Comparison of ENCODE assay signal across 10 mouse cellular contexts in the genomic region with DNA sequence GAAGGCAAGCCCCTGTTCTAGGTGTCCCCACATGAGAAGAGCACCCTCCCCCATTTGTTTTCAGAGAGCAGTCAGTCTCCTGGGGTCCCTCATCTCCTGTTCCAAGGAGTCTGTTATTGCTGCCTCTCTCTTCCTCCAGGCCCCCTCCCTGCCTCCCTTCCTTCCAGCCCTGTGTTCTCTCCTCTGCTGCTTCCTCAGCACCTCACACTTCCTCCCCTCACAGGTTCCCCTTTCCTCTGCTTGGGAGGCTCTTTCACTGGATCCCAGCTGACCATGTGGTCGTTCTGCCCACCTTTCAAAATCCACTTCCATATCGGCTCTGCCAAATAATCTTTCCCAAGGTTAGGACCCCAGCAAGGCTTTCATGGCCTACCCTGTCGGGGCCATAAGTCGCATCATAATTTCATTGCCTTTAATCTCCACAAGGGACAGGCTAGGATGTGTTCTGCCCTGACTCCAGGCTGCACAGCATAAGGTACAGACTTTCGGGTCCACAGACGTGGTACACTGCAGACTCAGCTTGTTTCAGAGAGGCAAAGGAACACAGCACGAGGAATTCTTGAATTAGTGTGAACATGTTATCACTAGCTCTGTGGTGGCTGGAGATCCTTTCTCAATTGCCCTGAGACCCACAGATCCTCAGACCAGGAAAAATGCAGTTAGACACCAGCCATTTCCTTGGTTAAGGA. TPM values are rescaled to one million over a fixed set of nuclear protein-coding genes. Genes with fewer than 3 reads are reported as not detected.
A peak's percentile ranks its signal among the peaks of the same experiment; 100 is the strongest.
DNase-seq lines count a peak whose midpoint lies in the region; ATAC-seq and TF ChIP-seq lines count a peak whose summit lies in the region.
"Had no signal": no experiment of that assay in that cellular context is flagged by ENCODE, and none has a peak within 500 bp of the region (broad histone marks: within the 10 kb centered on the region; RNA-seq: fewer than 3 reads in every experiment).

No protein-coding gene starts in this region.

- no peak overlapping the region for H3K4me2 ChIP-seq in heart, postnatal 0 days (ENCODE audit: low read depth, low read length)

- no peak overlapping the region for H3K4me3 ChIP-seq in left cerebral cortex, adult 2 months
- H3K4me3 ChIP-seq in heart, postnatal 0 days (ENCODE audit: low read depth, low read length) = no peak overlapping the region

- no peak overlapping the region for H3K9ac ChIP-seq in heart, postnatal 0 days (replicated peaks; ENCODE audit: low read depth, low read length)

- ATAC-seq in heart, postnatal 0 days (ENCODE audit: insufficient read depth, low read depth) = 0 out of 2 replicates have a peak, but pooled peaks have one; percentile 25
- ATAC-seq in megakaryocyte progenitor cell, adult 5-6 weeks (replicated peaks; ENCODE audit: poor library complexity) = peak; percentile 16; the same call in 1 of the 2 replicates

- intact Hi-C loops in left cerebral cortex, adult 2 months (cut with DNase I) = no loop called here

- no peak for TF ChIP-seq CTCF in left cerebral cortex, adult 2 months (IDR thresholded peaks at IDR 0.05)
- TF ChIP-seq CTCF in heart, postnatal 0 days (IDR thresholded peaks at IDR 0.05; ENCODE audit: low read depth) = 0 out of 2 replicates have a peak, but pooled peaks have one; percentile 28

- peak; percentile 7 for DNase-seq in embryo, embryonic 10.5 days (ENCODE audit: low spot score)
- no peak for DNase-seq in embryo, embryonic 10 days (ENCODE audit: low spot score)
- no peak for DNase-seq in left cerebral cortex, adult 2 months (ENCODE audit: extremely low spot score in 1 of 2, low spot score in 2 of 2)
- no peak for DNase-seq in left cerebral cortex, adult 18-20 months (ENCODE audit: low spot score in 2 of 2)
- DNase-seq in heart, postnatal 0 days (ENCODE audit: low spot score) = no peak
- DNase-seq in thymus, postnatal 36 days = no peak
- DNase-seq in testis, postnatal 14 days (ENCODE audit: low spot score) = no peak
- DNase-seq: cerebellum, postnatal 25 days; thymus, adult 18-20 months had no signal

- no peak for TF ChIP-seq EP300 in heart, postnatal 0 days (IDR thresholded peaks at IDR 0.05; ENCODE audit: low read depth)

- no peaks in the 10 kb centered on the region for H3K9me3 ChIP-seq in heart, postnatal 0 days (replicated peaks; ENCODE audit: control insufficient read depth, low read length)

- peaks cover 27% of the 10 kb centered on the region for H3K4me1 ChIP-seq in heart, postnatal 0 days (ENCODE audit: control insufficient read depth, insufficient read depth)

- WGBS in heart, postnatal 0 days = 41% methylated on average over 7 of the region's 7 CpGs

- no peaks in the 10 kb centered on the region for H3K27me3 ChIP-seq in heart, postnatal 0 days (ENCODE audit: control insufficient read depth, insufficient read depth, low read length)

- peak overlapping the region; percentile 33 for H3K27ac ChIP-seq in left cerebral cortex, adult 2 months
- peak overlapping the region; percentile 95 for H3K27ac ChIP-seq in heart, postnatal 0 days (ENCODE audit: low read depth)

- no peaks in the 10 kb centered on the region for H3K36me3 ChIP-seq in heart, postnatal 0 days (replicated peaks; ENCODE audit: control insufficient read depth, insufficient read depth, low read length)

RNA-seq across cellular contexts. Expression of a gene that starts 29.5 kb away (rescaled TPM):
- total RNA-seq in left cerebral cortex, adult 2 months (2021) = 10 to 100 TPM; 32.7 to 39.2 TPM
- total RNA-seq in left cerebral cortex, adult 18-20 months (2021) = 10 to 100 TPM; 43.0 to 53.8 TPM
- total RNA-seq in heart, postnatal 0 days (2014; rRNA removed; ENCODE audit: low replicate concordance) = 80.6 and 85.1 TPM in 2 replicates
- polyA plus RNA-seq in heart, postnatal 0 days (2015; fragmentation: Nextera tagmentation; extraction: Ambion mirVana) = 60.3 and 69.6 TPM in 2 replicates
- total RNA-seq in megakaryocyte progenitor cell, adult 5-6 weeks (2015) = 8.8 and 14.1 TPM in 2 replicates
- 1.8 and 2.6 TPM in 2 replicates for total RNA-seq in megakaryocyte progenitor cell, adult 5-6 weeks (2017)
